Mouse (Mus musculus) T-helper 1 cell (primary cell): ENCODE data around the gene Txndc2.

ENCODE experiments used
- in situ Hi-C: fragments of 300-600 bp; cut with MboI, MseI; formaldehyde crosslinking; loops from one replicate; pipeline ENCODE4 v1.15.1; 2025; ENCODE audit warnings: high pct_unique_total_duplicates

The Txndc2 gene

GRCm38 (mm10) chr17:65613142-65613462 is 28.9 kb downstream of the Txndc2 start:
- in situ Hi-C loops, result loop anchor here (25.0 kb wide), 1 partner anchor 499 kb away; the partner anchor contains the start of genes Ddx11, Ndufv2 and Washc1

GRCm38 (mm10) chr17:65612391-65613141 is 29.4 kb downstream of the Txndc2 start:
- in situ Hi-C loops, result loop anchor here (25.0 kb wide), 1 partner anchor 500 kb away; the partner anchor contains the start of genes Ddx11, Ndufv2 and Washc1

GRCm38 (mm10) chr17:65611721-65612120 is 30.2 kb downstream of the Txndc2 start:
- in situ Hi-C loops, result loop anchor here (25.0 kb wide), 1 partner anchor 501 kb away; the partner anchor contains the start of genes Ddx11, Ndufv2 and Washc1

GRCm38 (mm10) chr17:65608743-65609142 is 33.2 kb downstream of the Txndc2 start:
- in situ Hi-C loops, result loop anchor here (5.0 to 25.0 kb wide), 2 partner anchors 179 to 504 kb away; partner anchors contain the start of genes Ddx11, Ndufv2 and Washc1

- in situ Hi-C loops, result loop anchor here (5.0 to 25.0 kb wide), 2 partner anchors 179 to 504 kb away; partner anchors contain the start of genes Ddx11, Ndufv2 and Washc1
Measured at GRCm38 (mm10) chr17:65608312-65608687, 33.7 kb downstream of the Txndc2 start.

GRCm38 (mm10) chr17:65607574-65608311 is 34.2 kb downstream of the Txndc2 start:
- in situ Hi-C loops, result loop anchor here (5.0 to 25.0 kb wide), 2 partner anchors 180 to 505 kb away; partner anchors contain the start of genes Ddx11, Ndufv2 and Washc1

- in situ Hi-C loops, result loop anchor here (5.0 to 25.0 kb wide), 2 partner anchors 181 to 506 kb away; partner anchors contain the start of genes Ddx11, Ndufv2 and Washc1
Measured at GRCm38 (mm10) chr17:65606014-65606413, 36.0 kb downstream of the Txndc2 start.

GRCm38 (mm10) chr17:65604892-65605291 is 37.1 kb downstream of the Txndc2 start:
- in situ Hi-C loops, result loop anchor here (5.0 to 25.0 kb wide), 2 partner anchors 182 to 507 kb away; partner anchors contain the start of genes Ddx11, Ndufv2 and Washc1

GRCm38 (mm10) chr17:65604315-65604714 is 37.7 kb downstream of the Txndc2 start:
- in situ Hi-C loops, result loop anchor here (25.0 kb wide), 1 partner anchor 508 kb away; the partner anchor contains the start of genes Ddx11, Ndufv2 and Washc1

- in situ Hi-C loops, result no loop called here
Measured at GRCm38 (mm10) chr17:65597857-65598486, 44.0 kb downstream of the Txndc2 start.

GRCm38 (mm10) chr17:65594687-65595086 is 47.3 kb downstream of the Txndc2 start:
- in situ Hi-C loops, result no loop called here
